Mouse (Mus musculus) ES-CJ7 (cell line): ENCODE measurements around the gene Dennd5a.
A peak's percentile ranks its signal among the peaks of the same experiment; 100 is the strongest.

ENCODE experiments used
- DNase-seq: peaks from one replicate; pipeline ENCODE4 v3.0.0; 2011; ENCODE audit warnings: low read depth, low spot score

The Dennd5a gene

GRCm38 (mm10) chr7:109963707-109964106 lies 3.4 kb upstream of the Dennd5a start:
- DNase-seq: peak; percentile 79

- no peak for DNase-seq
These were observed 2.3 kb upstream of the Dennd5a start for GRCm38 (mm10) chr7:109962596-109962995.

GRCm38 (mm10) chr7:109961570-109961969 lies 1.3 kb upstream of the Dennd5a start:
- no peak for DNase-seq

- no peak for DNase-seq
These were observed 414 bp upstream of the Dennd5a start for GRCm38 (mm10) chr7:109960613-109961154.

GRCm38 (mm10) chr7:109958843-109959715 lies 1.2 kb downstream of the Dennd5a start:
- no peak for DNase-seq

- no peak for DNase-seq
These were observed 2.1 kb downstream of the Dennd5a start for GRCm38 (mm10) chr7:109957996-109958789.

- DNase-seq: peak; percentile 22
These were observed 5.5 kb downstream of the Dennd5a start for GRCm38 (mm10) chr7:109954622-109955401.

GRCm38 (mm10) chr7:109951297-109951696 lies 9.0 kb downstream of the Dennd5a start:
- no peak for DNase-seq

- peak; percentile 81 for DNase-seq
These were observed 15.7 kb downstream of the Dennd5a start for GRCm38 (mm10) chr7:109944421-109945034.

GRCm38 (mm10) chr7:109929628-109930027 lies 30.6 kb downstream of the Dennd5a start:
- no peak for DNase-seq

GRCm38 (mm10) chr7:109928365-109928764 lies 31.9 kb downstream of the Dennd5a start:
- no peak for DNase-seq

- DNase-seq: no peak
These were observed 35.3 kb downstream of the Dennd5a start for GRCm38 (mm10) chr7:109924965-109925364.

- no peak for DNase-seq
These were observed 37.4 kb downstream of the Dennd5a start for GRCm38 (mm10) chr7:109922889-109923288.

- no peak for DNase-seq
These were observed 54.1 kb downstream of the Dennd5a start for GRCm38 (mm10) chr7:109906165-109906564.

GRCm38 (mm10) chr7:109900921-109901320 lies 59.3 kb downstream of the Dennd5a start:
- no peak for DNase-seq

- DNase-seq: no peak
These were observed 61.4 kb downstream of the Dennd5a start for GRCm38 (mm10) chr7:109898911-109899310.

GRCm38 (mm10) chr7:109892530-109892929 lies 67.7 kb downstream of the Dennd5a start:
- peak; percentile 68 for DNase-seq

GRCm38 (mm10) chr7:109891786-109892185 lies 68.5 kb downstream of the Dennd5a start:
- DNase-seq: no peak

GRCm38 (mm10) chr7:109890256-109890655 lies 70.0 kb downstream of the Dennd5a start:
- DNase-seq: no peak

GRCm38 (mm10) chr7:109889300-109889699 lies 71.0 kb downstream of the Dennd5a start:
- DNase-seq: peak; percentile 35

- no peak for DNase-seq
These were observed 74.0 kb downstream of the Dennd5a start for GRCm38 (mm10) chr7:109886249-109886648.
